Mouse (Mus musculus) heart, embryonic 14.5 days (tissue): Measurements from ENCODE around the gene Smc4. TPM values are rescaled to one million over a fixed set of nuclear protein-coding genes. Genes with fewer than 3 reads are reported as not detected.

Experiments
- ATAC-seq: fragments of 200-750 bp; cut with Nextera tagmentation; 2 replicates; pipeline ENCODE4 v1.8.0; 2017; ENCODE audit warnings: low read depth, moderate TSS enrichment; ENCODE audit not compliant: insufficient number of reproducible peaks, insufficient read depth, low FRiP score
- H3K27ac ChIP-seq, 2 experiments: fragments of 200-500 bp in 1 of 2; fragments of 300-500 bp in 1 of 2; sonication (generic) in 1 of 2; replicated peaks in 1 of 2; 2 replicates each; pipeline ENCODE4 v1.5.1; 2012 to 2014; ENCODE audit warnings: low read depth in 2 of 2, low read length in 2 of 2, control low read depth in 1 of 2, mild to moderate bottlenecking in 1 of 2, mixed read lengths in 1 of 2; ENCODE audit not compliant: control insufficient read depth in 1 of 2, insufficient read depth in 1 of 2
- H3K27me3 ChIP-seq: fragments of 300-500 bp; sonication (generic); 2 replicates; pipeline ENCODE4 v1.6.1; 2014; ENCODE audit warnings: mild to moderate bottlenecking, low read length, control low read depth; ENCODE audit not compliant: control insufficient read depth, insufficient read depth
- H3K36me3 ChIP-seq: fragments of 300-500 bp; sonication (generic); 2 replicates; pipeline ENCODE4 v1.6.1; 2014; ENCODE audit warnings: mild to moderate bottlenecking, control low read depth, low read length, mixed read lengths; ENCODE audit not compliant: control insufficient read depth, insufficient read depth
- H3K4me1 ChIP-seq, 2 experiments: fragments of 200-500 bp in 1 of 2; fragments of 300-500 bp in 1 of 2; sonication (generic) in 1 of 2; 2 replicates each; pipeline ENCODE4 v1.6.1; 2012 to 2014; ENCODE audit warnings: low read length in 2 of 2, control low read depth in 1 of 2, mixed read lengths in 1 of 2; ENCODE audit not compliant: control insufficient read depth in 2 of 2, insufficient read depth in 2 of 2
- H3K4me2 ChIP-seq: fragments of 300-500 bp; sonication (generic); 2 replicates; pipeline ENCODE4 v1.6.1; 2014; ENCODE audit warnings: mild to moderate bottlenecking, low read length
- H3K4me3 ChIP-seq, 2 experiments: fragments of 200-500 bp in 1 of 2; fragments of 300-500 bp in 1 of 2; sonication (generic) in 1 of 2; 2 replicates each; pipeline ENCODE4 v1.5.1; 2012 to 2014; ENCODE audit warnings: low read length in 2 of 2, mild to moderate bottlenecking in 2 of 2, control low read depth in 1 of 2, low read depth in 1 of 2, moderate library complexity in 1 of 2; ENCODE audit not compliant: control insufficient read depth in 1 of 2, insufficient read depth in 1 of 2
- H3K9ac ChIP-seq: fragments of 300-500 bp; sonication (generic); 2 replicates; pipeline ENCODE4 v1.6.1; 2014; ENCODE audit warnings: mild to moderate bottlenecking, low read length
- H3K9me3 ChIP-seq: fragments of 300-500 bp; sonication (generic); 2 replicates; pipeline ENCODE4 v1.6.1; 2016; ENCODE audit warnings: low read length, control low read depth; ENCODE audit not compliant: control insufficient read depth
- WGBS: fragments of 180-500 bp; shearing (Covaris S2); extraction: QIAGEN DNeasy Blood & Tissue Kit; methylation state at CpG from one replicate; pipeline ENCODE4 v1.1.7; 2014; 5-methylcytosine and 5-hydroxymethylcytosine counted together
- polyA plus RNA-seq: library from polyadenylated mRNA; unstranded; fragments of >200 nt; fragmentation: Nextera tagmentation; extraction: Ambion mirVana; gene quantifications from 2 replicates; pipeline ENCODE4 v1.2.1, GENCODE M21; 2014

The Smc4 gene
- polyA plus RNA-seq, 1 experiment from 2014 or later, result 151 TPM

GRCm38 (mm10) chr3:68973574-68973973, 31.0 kb upstream of the Smc4 start:
- ATAC-seq, result no peak
- WGBS, result 57% methylated on average over 1 of the region's 1 CpGs
- Histone ChIP-seq H3K9ac (no peak overlapping the region), H3K36me3 (no peaks in the 10 kb centered on the region), H3K4me2 (no peak overlapping the region), H3K27me3 (no peaks in the 10 kb centered on the region), H3K4me3 (no peak overlapping the region), H3K27ac (no peak overlapping the region), H3K4me1 (peaks cover 8 to 19% of the 10 kb centered on the region in 2 experiments; a peak in 3 of 4 replicates), H3K9me3 (no peaks in the 10 kb centered on the region)

DNA sequence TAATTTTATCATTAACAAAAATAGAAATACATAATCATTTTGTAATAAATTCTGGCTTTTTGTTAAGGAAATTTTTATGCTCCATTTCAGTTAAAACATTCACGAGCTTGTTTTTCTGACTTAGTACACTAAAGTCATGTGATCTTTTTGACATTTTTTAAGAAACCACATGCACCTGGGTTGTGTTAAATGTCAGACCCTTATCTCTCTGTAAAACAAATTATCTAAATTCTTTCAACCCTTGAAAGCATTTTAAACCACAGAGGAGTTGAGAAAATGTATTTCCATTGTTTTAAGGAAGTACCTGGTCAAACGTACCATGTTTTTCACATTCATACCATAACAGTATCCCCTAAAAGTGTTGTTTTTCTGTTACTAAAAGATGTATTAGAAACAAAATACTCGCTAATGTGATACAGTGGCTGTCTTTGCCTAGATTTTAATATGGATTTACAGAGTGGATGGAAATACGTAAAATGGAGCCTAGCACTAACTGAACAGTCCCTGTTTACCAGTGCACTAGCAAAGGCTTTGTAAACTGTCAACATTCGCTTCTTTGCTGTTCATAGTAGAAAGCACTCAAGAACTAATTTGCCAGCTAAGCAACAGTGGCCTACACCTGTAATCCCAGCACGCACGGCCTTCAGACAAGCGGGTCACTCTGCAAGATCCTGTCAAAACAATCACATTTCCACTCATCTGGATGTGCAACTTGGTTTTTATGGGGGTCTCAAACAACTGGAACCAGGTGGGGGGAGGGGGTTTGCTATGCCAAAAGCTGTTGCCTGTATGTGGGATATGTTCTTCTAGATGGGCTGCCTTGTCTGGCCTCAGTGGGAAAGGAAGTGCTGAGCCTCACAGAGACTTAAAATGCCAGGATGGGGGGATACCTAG, 29.7 kb upstream of the Smc4 start:
- Histone ChIP-seq H3K9ac (no peak overlapping the region), H3K9me3 (no peaks in the 10 kb centered on the region), H3K27ac (no peak overlapping the region), H3K4me3 (no peak overlapping the region), H3K4me2 (no peak overlapping the region), H3K4me1 (peaks cover 8 to 19% of the 10 kb centered on the region in 2 experiments; a peak in 3 of 4 replicates), H3K27me3 (no peaks in the 10 kb centered on the region), H3K36me3 (no peaks in the 10 kb centered on the region)
- ATAC-seq, result no peak
- WGBS, result 77% methylated on average over 8 of the region's 8 CpGs

- H3K4me3 ChIP-seq, result no peak overlapping the region
- 65% methylated on average over 9 of the region's 9 CpGs for WGBS
- no peak overlapping the region for H3K4me2 ChIP-seq
- H3K27me3 ChIP-seq, result no peaks in the 10 kb centered on the region
- peak; percentile 21; the same call in 1 of the 2 replicates for ATAC-seq
- H3K36me3 ChIP-seq, result no peaks in the 10 kb centered on the region
- H3K4me1 ChIP-seq, result peaks cover 8 to 19% of the 10 kb centered on the region in 2 experiments; a peak in 3 of 4 replicates
- peak overlapping the region; percentile 44 to 56; a peak in 2 of 4 replicates for H3K27ac ChIP-seq
- no peak overlapping the region for H3K9ac ChIP-seq
- H3K9me3 ChIP-seq, result no peaks in the 10 kb centered on the region
Measured at GRCm38 (mm10) chr3:68975533-68976490, 28.7 kb upstream of the Smc4 start.

DNA sequence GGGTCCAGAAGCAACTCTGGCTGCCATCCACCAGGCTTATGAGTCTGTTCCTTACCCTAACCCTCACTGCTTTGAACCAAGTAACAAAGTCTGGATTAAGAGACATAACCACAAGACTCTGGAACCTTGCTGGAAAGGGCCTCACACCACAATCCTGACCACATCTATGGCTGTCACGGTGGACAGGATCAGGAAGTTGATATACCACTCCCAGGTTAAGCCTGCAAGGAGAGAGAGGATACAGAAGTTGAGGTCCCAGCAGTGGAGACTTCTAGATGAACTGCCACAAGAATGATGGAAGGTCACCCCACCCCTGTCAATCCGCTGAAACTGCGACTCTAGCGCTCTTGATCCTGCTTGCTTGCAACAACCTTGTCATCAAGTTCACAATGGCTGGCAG, 26.8 kb upstream of the Smc4 start:
- no peak overlapping the region for H3K4me2 ChIP-seq
- H3K27ac ChIP-seq, result no peak overlapping the region
- no peak overlapping the region for H3K4me3 ChIP-seq
- 35% methylated on average over 4 of the region's 4 CpGs for WGBS
- no peak for ATAC-seq
- no peaks in the 10 kb centered on the region for H3K27me3 ChIP-seq
- H3K4me1 ChIP-seq, result peaks cover 9 to 19% of the 10 kb centered on the region in 2 experiments; a peak in 3 of 4 replicates
- H3K36me3 ChIP-seq, result peaks cover 3% of the 10 kb centered on the region; the same call in 1 of the 2 replicates
- no peak overlapping the region for H3K9ac ChIP-seq
- H3K9me3 ChIP-seq, result no peaks in the 10 kb centered on the region

DNA sequence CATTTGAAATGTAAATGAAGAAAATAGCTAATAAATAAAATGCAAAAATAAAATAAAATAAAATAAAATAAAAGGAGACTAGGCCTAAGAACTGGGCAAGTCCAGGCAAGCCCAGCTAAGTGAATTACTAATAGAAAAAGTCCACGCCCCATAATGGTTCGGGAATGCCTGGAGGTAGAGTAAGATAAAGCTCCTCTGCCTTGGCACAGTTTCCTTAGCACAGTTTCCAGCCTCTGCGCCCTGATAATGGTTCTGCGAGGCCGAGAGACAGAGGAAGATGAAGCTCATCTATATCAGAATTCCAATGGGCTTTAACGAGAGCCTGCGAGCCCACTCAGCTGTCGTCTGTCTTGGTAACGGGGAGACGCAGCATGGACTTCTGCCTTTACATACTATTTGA, 25.4 kb upstream of the Smc4 start:
- Histone ChIP-seq H3K9me3 (no peaks in the 10 kb centered on the region), H3K4me2 (no peak overlapping the region), H3K4me1 (peaks cover 9 to 19% of the 10 kb centered on the region in 2 experiments; a peak in 3 of 4 replicates), H3K4me3 (no peak overlapping the region), H3K27me3 (no peaks in the 10 kb centered on the region), H3K9ac (no peak overlapping the region), H3K27ac (no peak overlapping the region), H3K36me3 (peaks cover 4% of the 10 kb centered on the region; the same call in 1 of the 2 replicates)
- WGBS, result 65% methylated on average over 10 of the region's 10 CpGs
- no peak for ATAC-seq

DNA sequence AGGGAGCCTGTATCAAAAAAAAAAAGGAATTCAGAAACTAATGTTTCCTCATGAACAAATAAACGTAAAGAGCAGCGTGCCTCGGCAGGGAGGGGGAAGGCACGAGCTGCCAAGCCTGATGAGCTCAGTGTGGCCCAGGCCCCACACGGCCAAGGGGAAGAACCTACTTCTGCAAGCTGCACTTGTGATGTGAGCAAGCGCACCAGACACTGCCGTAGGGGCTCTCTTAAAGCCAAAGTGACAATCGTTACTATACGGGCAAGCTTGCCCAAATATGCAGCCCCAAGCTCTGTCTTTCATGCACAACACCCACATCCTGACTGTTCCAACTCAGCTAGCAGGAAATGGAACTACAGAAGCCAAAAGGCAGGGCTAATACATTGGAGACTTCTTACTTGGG, 23.6 kb upstream of the Smc4 start:
- no peaks in the 10 kb centered on the region for H3K27me3 ChIP-seq
- WGBS, result 57% methylated on average over 9 of the region's 9 CpGs
- no peak overlapping the region for H3K4me3 ChIP-seq
- H3K4me1 ChIP-seq, result peaks cover 8 to 13% of the 10 kb centered on the region in 2 experiments; a peak in 3 of 4 replicates
- H3K9me3 ChIP-seq, result no peaks in the 10 kb centered on the region
- H3K4me2 ChIP-seq, result no peak overlapping the region
- H3K36me3 ChIP-seq, result peaks cover 7% of the 10 kb centered on the region; the same call in 1 of the 2 replicates
- H3K9ac ChIP-seq, result no peak overlapping the region
- H3K27ac ChIP-seq, result 0 out of 4 replicates have a peak overlapping the region, but pooled peaks of 1 of the 2 experiments have one; percentile 0
- ATAC-seq, result no peak

DNA sequence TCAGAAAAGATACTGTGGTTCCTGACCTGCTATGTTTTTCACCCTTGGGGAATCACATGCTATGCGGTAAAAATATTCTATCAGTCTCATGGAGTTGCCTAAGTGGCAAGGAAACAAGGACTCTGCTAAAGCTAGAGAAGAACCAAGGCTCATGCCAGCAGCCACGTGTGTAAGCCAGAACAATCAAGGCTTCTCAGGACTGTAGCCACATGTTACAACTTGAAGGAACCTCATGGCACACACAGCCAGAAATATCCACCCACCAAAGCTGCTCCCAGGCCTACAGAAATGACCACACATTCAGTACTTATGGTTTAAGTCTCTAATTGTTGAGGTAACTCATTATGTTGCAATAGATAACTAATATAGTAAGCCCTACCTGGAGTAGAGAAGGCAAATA, 18.0 kb upstream of the Smc4 start:
- Histone ChIP-seq H3K9me3 (no peaks in the 10 kb centered on the region), H3K27ac (no peak overlapping the region), H3K27me3 (no peaks in the 10 kb centered on the region), H3K9ac (no peak overlapping the region), H3K4me3 (no peak overlapping the region), H3K36me3 (peaks cover 21% of the 10 kb centered on the region), H3K4me1 (no peaks in the 10 kb centered on the region), H3K4me2 (no peak overlapping the region)
- ATAC-seq, result no peak
- WGBS, result 86% methylated on average over 2 of the region's 2 CpGs
